Mouse (Mus musculus) lung, embryonic 14.5 days (tissue): ENCODE results near the gene Ddb1. TPM values are rescaled to one million over a fixed set of nuclear protein-coding genes. Genes with fewer than 3 reads are reported as not detected.
"Not testable (repeated sequence)": the region's sequence is repeated elsewhere in the genome, so short reads cannot be mapped to it uniquely, and the experiment has no call there.

Experiments used
- ATAC-seq: fragments of 200-750 bp; cut with Nextera tagmentation; 2 replicates; pipeline ENCODE4 v1.8.0; 2017; ENCODE audit warnings: mild to moderate bottlenecking, moderate TSS enrichment, moderate library complexity; ENCODE audit not compliant: insufficient read depth
- DNase-seq: peaks from one replicate; pipeline ENCODE4 v3.0.0-alpha.2; 2015
- H3K27ac ChIP-seq: fragments of 300-500 bp; sonication (generic); 2 replicates; pipeline ENCODE4 v1.5.1; 2014; ENCODE audit warnings: low read depth, mild to moderate bottlenecking, moderate library complexity
- H3K27me3 ChIP-seq: fragments of 300-500 bp; sonication (generic); 2 replicates; pipeline ENCODE4 v1.6.1; 2014; ENCODE audit warnings: low read length, control low read depth; ENCODE audit not compliant: insufficient read depth
- H3K36me3 ChIP-seq: fragments of 300-500 bp; sonication (generic); 2 replicates; pipeline ENCODE4 v1.6.1; 2014; ENCODE audit warnings: control low read depth; ENCODE audit not compliant: insufficient read depth
- H3K4me1 ChIP-seq: fragments of 300-500 bp; sonication (generic); 2 replicates; pipeline ENCODE4 v1.6.1; 2014; ENCODE audit warnings: antibody characterized with exemption, control low read depth; ENCODE audit not compliant: insufficient read depth
- H3K4me2 ChIP-seq: fragments of 300-500 bp; sonication (generic); 2 replicates; pipeline ENCODE4 v1.6.1; 2014; ENCODE audit warnings: mild to moderate bottlenecking
- H3K4me3 ChIP-seq: fragments of 300-500 bp; sonication (generic); 2 replicates; pipeline ENCODE4 v1.5.1; 2014; ENCODE audit warnings: low read depth, low read length
- H3K9ac ChIP-seq: fragments of 300-500 bp; sonication (generic); 2 replicates; pipeline ENCODE4 v1.6.1; 2014
- H3K9me3 ChIP-seq: fragments of 300-500 bp; sonication (generic); 2 replicates; pipeline ENCODE4 v1.6.1; 2016; ENCODE audit warnings: low read depth, low read length, control low read depth
- CTCF ChIP-seq: IDR thresholded peaks from 2 replicates; pipeline ENCODE4 v1.5.1; 2016; ENCODE audit warnings: antibody characterized with exemption, low read depth
- WGBS: fragments of 180-500 bp; shearing (Covaris S2); extraction: QIAGEN DNeasy Blood & Tissue Kit; methylation state at CpG from one replicate; pipeline ENCODE4 v1.1.7; 2014; 5-methylcytosine and 5-hydroxymethylcytosine counted together
- polyA plus RNA-seq: library from polyadenylated mRNA; unstranded; fragments of >200 nt; fragmentation: Nextera tagmentation; extraction: Ambion mirVana; gene quantifications from 2 replicates; pipeline ENCODE4 v1.2.1, GENCODE M21; 2014

Gene Ddb1
- 373 and 396 TPM in 2 replicates for polyA plus RNA-seq

DNA sequence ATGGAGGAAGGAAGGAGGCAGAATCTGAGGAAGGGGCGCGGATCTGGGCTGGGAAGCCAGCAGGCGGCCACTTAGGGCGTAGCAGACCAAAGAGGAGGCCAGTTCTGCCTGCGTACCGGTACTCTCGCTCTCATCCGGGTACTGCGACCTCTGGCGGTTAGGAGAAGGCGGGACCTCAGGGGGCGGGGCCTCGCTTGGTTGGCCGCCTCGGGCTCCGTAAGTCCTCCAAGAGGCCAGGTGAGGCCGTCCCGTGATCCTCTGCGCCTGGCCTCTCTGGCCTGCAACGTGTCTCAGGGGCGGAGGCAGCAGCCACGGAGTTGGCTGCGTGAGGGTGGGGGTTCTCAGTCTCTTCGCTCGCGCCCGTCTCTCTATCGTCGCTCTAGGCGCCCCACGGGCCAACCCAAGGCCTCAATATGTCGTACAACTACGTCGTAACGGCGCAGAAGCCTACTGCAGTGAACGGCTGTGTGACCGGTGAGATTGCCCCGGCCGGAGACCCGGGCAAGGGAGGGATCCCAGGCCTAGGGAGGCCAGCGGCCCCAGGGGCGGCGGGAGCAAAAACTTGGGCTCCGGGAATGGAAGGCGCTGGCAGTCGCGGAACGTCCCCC is at the start of gene Ddb1, which contains the start of gene Tkfc:
Gene Ddb1 (plus strand): TSS at position 35 of the 608 bp plus-strand sequence.
Gene Tkfc (minus strand): TSS at position 362 of the 608 bp plus-strand sequence.
- TF ChIP-seq CTCF = peak; percentile 80
- under 1% methylated on average over 49 of the region's 49 CpGs for WGBS
- peak within 1 kb of the TSS; percentile 94 for H3K4me3 ChIP-seq

DNA sequence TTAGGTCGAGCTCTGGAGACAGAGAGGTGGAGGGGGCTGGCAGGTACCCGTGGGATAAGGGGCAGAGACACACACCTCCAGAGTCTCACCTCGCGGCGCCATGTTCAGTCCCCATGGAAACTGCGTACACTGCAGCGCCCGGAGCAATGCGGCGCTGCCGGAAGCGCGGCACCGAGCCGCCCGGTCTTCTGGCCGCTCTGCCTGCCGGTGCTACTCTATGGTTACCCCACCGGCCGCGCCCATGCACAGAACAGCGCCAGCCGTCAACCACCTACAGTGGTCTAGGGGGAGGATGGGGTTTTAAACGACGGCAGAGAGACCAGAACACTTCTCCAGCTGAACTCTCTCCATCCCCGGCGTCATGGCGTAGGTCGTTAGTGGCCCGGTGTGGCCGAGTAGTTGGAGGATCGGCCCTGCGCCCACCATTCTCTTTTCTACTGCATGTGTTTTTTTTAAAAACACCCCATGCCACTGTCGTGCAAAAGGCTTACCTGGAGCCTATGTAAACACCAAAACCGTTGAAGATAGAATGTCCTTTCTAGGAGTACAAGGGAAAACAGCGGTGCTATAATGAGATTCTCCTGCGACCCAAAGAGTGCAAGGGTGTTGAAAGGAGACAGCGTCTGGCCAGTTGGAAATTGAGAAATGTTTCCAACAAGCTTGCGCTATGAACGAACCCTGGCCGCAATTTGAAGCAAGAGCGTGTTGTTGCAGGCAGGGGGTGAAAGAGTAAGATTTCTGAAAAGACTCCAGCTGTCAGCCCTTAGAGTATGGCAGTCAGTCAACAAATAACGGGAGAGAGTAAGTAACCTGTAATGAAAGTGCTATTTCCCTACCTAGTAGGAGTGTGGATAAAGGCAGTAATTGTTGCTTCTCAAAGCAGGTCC is 49.3 kb upstream of the Ddb1 start, which contains the start of gene Tmem216:
Gene Tmem216 (minus strand): TSS at position 615 of the 887 bp plus-strand sequence.
- Histone ChIP-seq H3K4me1 (0 out of 2 replicates have a peak, but pooled peaks cover 6% of the 10 kb centered on the region), H3K27me3 (no peaks in the 10 kb centered on the region), H3K27ac (peak within 1 kb of the TSS; percentile 58), H3K4me2 (peak within 1 kb of the TSS; percentile 89), H3K9ac (peak within 1 kb of the TSS; percentile 64), H3K36me3 (peaks cover 18% of the 10 kb centered on the region), H3K9me3 (no peaks in the 10 kb centered on the region), H3K4me3 (peak within 1 kb of the TSS; percentile 66)
- TF ChIP-seq CTCF = peak; percentile 17; the same call in 1 of the 2 replicates
- peak; percentile 99 for ATAC-seq
- DNase-seq = peak; percentile 90
- WGBS = 1% methylated on average over 43 of the region's 43 CpGs

More for the DNA sequence above, at the start of gene Ddb1, which contains the start of gene Tkfc:
- peak within 1 kb of the TSS; percentile 94 for H3K9ac ChIP-seq
- peaks cover 37% of the 10 kb centered on the region for H3K36me3 ChIP-seq
- H3K4me1 ChIP-seq = peaks cover 9% of the 10 kb centered on the region; the same call in 1 of the 2 replicates
- DNase-seq = peak; percentile 99
- H3K9me3 ChIP-seq = no peaks in the 10 kb centered on the region
- peak within 1 kb of the TSS; percentile 75 for H3K4me2 ChIP-seq
- peak; percentile 96 for ATAC-seq
- peak within 1 kb of the TSS; percentile 92 for H3K27ac ChIP-seq
- H3K27me3 ChIP-seq = no peaks in the 10 kb centered on the region

DNA sequence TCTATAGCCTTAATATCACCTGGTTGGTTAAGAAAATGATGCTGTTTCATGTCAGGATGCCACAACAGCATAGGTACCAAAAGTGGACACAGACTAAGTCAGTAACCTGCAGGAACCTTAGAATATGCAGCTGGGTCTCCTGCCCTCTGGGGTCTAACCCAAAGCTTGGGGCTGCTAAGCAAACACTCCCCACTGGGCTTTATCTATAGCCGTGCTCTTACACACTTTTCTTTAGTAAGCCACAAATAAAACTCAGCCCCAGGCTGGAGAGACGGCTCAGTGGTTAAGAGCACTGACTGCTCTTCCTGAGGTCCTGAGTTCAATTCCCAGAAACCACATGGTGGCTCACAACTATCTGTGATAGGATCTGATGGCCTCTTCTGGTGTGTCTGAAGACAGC is 48.1 kb upstream of the Ddb1 start:
- Histone ChIP-seq H3K36me3 (peaks cover 7% of the 10 kb centered on the region), H3K9me3 (no peaks in the 10 kb centered on the region), H3K4me3 (no peak overlapping the region), H3K9ac (no peak overlapping the region), H3K27me3 (no peaks in the 10 kb centered on the region), H3K4me1 (0 out of 2 replicates have a peak, but pooled peaks cover 6% of the 10 kb centered on the region), H3K4me2 (no peak overlapping the region), H3K27ac (no peak overlapping the region)
- DNase-seq = no peak
- ATAC-seq = no peak
- no peak for TF ChIP-seq CTCF
- WGBS = 50% methylated on average over 2 of the region's 2 CpGs

DNA sequence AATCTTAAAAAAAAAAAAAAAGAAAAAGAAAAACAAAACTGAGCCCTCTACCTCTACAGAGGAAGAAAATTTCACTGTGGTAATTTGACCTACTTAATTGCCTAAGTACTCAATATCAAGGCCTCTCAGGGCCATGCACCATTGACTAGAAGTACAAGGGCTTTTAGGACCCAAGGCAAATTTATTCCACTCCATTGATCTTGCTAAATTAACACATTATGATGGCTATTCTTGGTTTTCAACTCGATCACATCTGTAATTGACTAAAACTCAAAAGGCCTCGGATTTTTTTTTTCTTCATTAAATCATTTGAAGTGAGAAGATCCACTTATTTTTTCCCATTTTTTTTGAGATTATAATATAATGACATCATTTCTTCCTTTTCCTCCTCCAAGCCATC is 47.7 kb upstream of the Ddb1 start:
- Histone ChIP-seq H3K4me3 (no peak overlapping the region), H3K27ac (no peak overlapping the region), H3K4me1 (0 out of 2 replicates have a peak, but pooled peaks cover 6% of the 10 kb centered on the region), H3K36me3 (peaks cover 4% of the 10 kb centered on the region; the same call in 1 of the 2 replicates), H3K27me3 (no peaks in the 10 kb centered on the region), H3K9me3 (no peaks in the 10 kb centered on the region), H3K4me2 (no peak overlapping the region), H3K9ac (no peak overlapping the region)
- WGBS = 76% methylated on average over 2 of the region's 2 CpGs
- ATAC-seq (no peak), DNase-seq (no peak)
- TF ChIP-seq CTCF = no peak

DNA sequence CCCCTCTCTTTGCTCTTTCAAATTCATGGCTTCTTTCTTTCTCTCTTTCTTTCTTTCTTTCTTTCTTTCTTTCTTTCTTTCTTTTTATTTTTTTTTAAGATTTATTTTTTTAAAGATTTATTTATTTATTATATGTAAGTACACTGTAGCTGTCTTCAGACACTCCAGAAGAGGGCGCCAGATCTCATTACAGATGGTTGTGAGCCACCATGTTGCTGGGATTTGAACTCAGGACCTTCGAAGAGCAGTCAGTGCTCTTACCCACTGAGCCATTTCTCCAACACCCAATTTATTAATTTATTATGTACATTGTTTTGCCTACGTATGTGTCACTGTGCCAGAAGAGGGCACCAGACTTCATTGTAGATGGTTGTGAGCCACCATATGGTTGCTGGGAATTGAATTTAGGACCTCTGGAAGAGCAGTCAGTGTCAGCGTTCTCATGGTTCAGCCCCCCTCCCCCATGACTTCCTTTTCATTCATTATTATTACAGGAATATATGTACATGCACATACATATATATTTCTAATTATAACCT is 47.2 kb upstream of the Ddb1 start:
- TF ChIP-seq CTCF = peak; percentile 9; the same call in 1 of the 2 replicates
- 67% methylated on average over 4 of the region's 4 CpGs for WGBS
- not testable (repeated sequence) for H3K9ac ChIP-seq, H3K4me2 ChIP-seq, H3K4me1 ChIP-seq, H3K27me3 ChIP-seq, ATAC-seq, H3K27ac ChIP-seq, H3K9me3 ChIP-seq, H3K36me3 ChIP-seq, DNase-seq, H3K4me3 ChIP-seq

DNA sequence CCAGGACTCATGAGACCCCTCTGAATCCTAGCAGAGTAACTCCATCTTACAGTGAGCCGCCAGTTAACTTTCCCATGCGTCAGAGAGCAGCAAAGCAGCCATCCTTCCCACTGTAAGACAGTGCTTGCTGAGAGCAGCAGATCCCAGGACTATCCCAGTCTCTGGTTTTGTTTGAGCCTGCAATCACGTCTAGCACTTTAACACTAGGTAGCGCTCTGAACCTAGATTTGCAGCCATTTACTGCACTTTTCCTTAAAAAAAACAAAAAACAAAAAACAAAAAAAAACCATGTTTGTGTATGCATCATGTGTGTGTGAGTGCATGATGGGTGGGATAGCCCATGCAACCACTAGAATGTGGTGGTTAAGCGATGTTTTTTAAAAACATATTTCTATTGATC is 45.0 kb upstream of the Ddb1 start:
- H3K4me1 ChIP-seq = 0 out of 2 replicates have a peak, but pooled peaks cover 6% of the 10 kb centered on the region
- peak; percentile 65 for DNase-seq

More for the DNA sequence above, 45.0 kb upstream of the Ddb1 start:
- no peak overlapping the region for H3K4me3 ChIP-seq
- H3K27ac ChIP-seq = no peak overlapping the region
- H3K9ac ChIP-seq = no peak overlapping the region
- H3K4me2 ChIP-seq = no peak overlapping the region
- peak; percentile 38 for TF ChIP-seq CTCF
- ATAC-seq = no peak
- H3K9me3 ChIP-seq = no peaks in the 10 kb centered on the region
- no peaks in the 10 kb centered on the region for H3K27me3 ChIP-seq
- H3K36me3 ChIP-seq = no peaks in the 10 kb centered on the region
- 29% methylated on average over 5 of the region's 5 CpGs for WGBS
